Mouse (Mus musculus) MEL (cell line): Measurements from ENCODE around the gene Net1. TPM values are rescaled to one million over a fixed set of nuclear protein-coding genes. Genes with fewer than 3 reads are reported as not detected.

ENCODE experiments used
- DNase-seq: peaks from one replicate; pipeline ENCODE4 v3.0.0; 2011; ENCODE audit warnings: low read depth, low spot score
- H3K27ac ChIP-seq: 2 replicates; pipeline ENCODE4 v1.5.1; 2012; ENCODE audit warnings: low read depth, mild to moderate bottlenecking, control low read depth, low read length, moderate library complexity; ENCODE audit not compliant: control insufficient read depth
- H3K27me3 ChIP-seq, 2 experiments: fragments of 150-350 bp in 1 of 2; sonication (generic) in 1 of 2; 2 replicates each; pipeline ENCODE4 v1.6.1; 2012; ENCODE audit warnings: low read length in 2 of 2, mild to moderate bottlenecking in 2 of 2, improper control_type of control experiment in 1 of 2, moderate library complexity in 1 of 2; ENCODE audit not compliant: insufficient read depth in 2 of 2, control insufficient read depth in 1 of 2
- H3K36me3 ChIP-seq, 2 experiments: 2 replicates each; pipeline ENCODE4 v1.6.1; 2012 to 2014; ENCODE audit warnings: low read length in 2 of 2, improper control_type of control experiment in 1 of 2, inconsistent platforms in 1 of 2, mild to moderate bottlenecking in 1 of 2; ENCODE audit not compliant: insufficient read depth in 2 of 2, control insufficient read depth in 1 of 2
- H3K4me1 ChIP-seq, 2 experiments: fragments of 150-350 bp in 1 of 2; sonication (generic) in 1 of 2; 2 replicates each; pipeline ENCODE4 v1.6.1; 2012; ENCODE audit warnings: low read length in 2 of 2, improper control_type of control experiment in 1 of 2, mild to moderate bottlenecking in 1 of 2; ENCODE audit not compliant: insufficient read depth in 2 of 2, control insufficient read depth in 1 of 2
- H3K4me3 ChIP-seq, 2 experiments: fragments of 150-350 bp in 1 of 2; sonication (generic) in 1 of 2; 2 replicates each; pipeline ENCODE4 v1.5.1; 2012; ENCODE audit warnings: low read depth in 2 of 2, low read length in 2 of 2, mild to moderate bottlenecking in 2 of 2, moderate library complexity in 2 of 2, control low read depth in 1 of 2, improper control_type of control experiment in 1 of 2; ENCODE audit not compliant: control insufficient read depth in 1 of 2, insufficient read depth in 1 of 2
- H3K79me2 ChIP-seq: 2 replicates; pipeline ENCODE4 v1.6.1; 2012; ENCODE audit warnings: mild to moderate bottlenecking, low read length, moderate library complexity; ENCODE audit not compliant: control insufficient read depth, poor library complexity, insufficient read depth
- H3K9ac ChIP-seq: 2 replicates; pipeline ENCODE4 v1.6.1; 2012; ENCODE audit warnings: low read depth, mild to moderate bottlenecking, control low read depth, low read length, moderate library complexity; ENCODE audit not compliant: control insufficient read depth, poor library complexity, severe bottlenecking
- H3K9me3 ChIP-seq: fragments of 150-350 bp; sonication (generic); replicated peaks from 2 replicates; pipeline ENCODE4 v1.6.1; 2012; ENCODE audit warnings: mild to moderate bottlenecking, low read length, improper control_type of control experiment, moderate library complexity; ENCODE audit not compliant: insufficient read depth
- CHD1 ChIP-seq: IDR thresholded peaks from 2 replicates; pipeline ENCODE4 v1.6.1; 2012; ENCODE audit warnings: low read depth, mild to moderate bottlenecking, inconsistent platforms, low read length, improper control_type of control experiment
- CHD2 ChIP-seq: IDR thresholded peaks from 2 replicates; pipeline ENCODE4 v1.6.1; 2011; ENCODE audit warnings: low read length, improper control_type of control experiment
- CTCF ChIP-seq, 3 experiments: IDR thresholded peaks in 2 of 3; conservative IDR thresholded peaks in 1 of 3; 2 replicates each; pipeline ENCODE4 v1.5.1; 2011 to 2012; ENCODE audit warnings: low read length in 3 of 3, low read depth in 2 of 3, mild to moderate bottlenecking in 2 of 3, improper control_type of control experiment in 1 of 3, inconsistent platforms in 1 of 3, mixed read lengths in 1 of 3, moderate library complexity in 1 of 3; ENCODE audit not compliant: control insufficient read depth in 1 of 3, insufficient read depth in 1 of 3, poor library complexity in 1 of 3, severe bottlenecking in 1 of 3
- ELF1 ChIP-seq: IDR thresholded peaks from 2 replicates; pipeline ENCODE4 v1.6.1; 2014; ENCODE audit warnings: low read depth, mild to moderate bottlenecking, inconsistent platforms, low read length, improper control_type of control experiment, moderate library complexity
- EP300 ChIP-seq, 2 experiments: IDR thresholded peaks; 2 replicates each; pipeline ENCODE4 v1.6.1; 2011; ENCODE audit warnings: improper control_type of control experiment in 2 of 2, low read length in 2 of 2, low read depth in 1 of 2, mild to moderate bottlenecking in 1 of 2
- ETS1 ChIP-seq: IDR thresholded peaks from 2 replicates; pipeline ENCODE4 v1.6.1; 2012; ENCODE audit warnings: low read depth, mild to moderate bottlenecking, inconsistent platforms, low read length, improper control_type of control experiment, moderate library complexity
- GABPA ChIP-seq: IDR thresholded peaks from 2 replicates; pipeline ENCODE4 v1.6.1; 2012; ENCODE audit warnings: low read depth, mild to moderate bottlenecking, inconsistent platforms, low read length, improper control_type of control experiment, moderate library complexity
- GATA1 ChIP-seq: IDR thresholded peaks from 2 replicates; pipeline ENCODE4 v1.6.1; 2011; ENCODE audit warnings: low read depth, low read length, improper control_type of control experiment
- HCFC1 ChIP-seq: IDR thresholded peaks from 2 replicates; pipeline ENCODE4 v1.6.1; 2012; ENCODE audit warnings: low read depth, mild to moderate bottlenecking, inconsistent platforms, low read length, improper control_type of control experiment, moderate library complexity
- JUND ChIP-seq: IDR thresholded peaks from 2 replicates; pipeline ENCODE4 v1.6.1; 2011; ENCODE audit warnings: low read depth, mild to moderate bottlenecking, improper control_type of control experiment, low read length
- MAFK ChIP-seq: IDR thresholded peaks from 2 replicates; pipeline ENCODE4 v1.6.1; 2011; ENCODE audit warnings: low read depth, mild to moderate bottlenecking, low read length, improper control_type of control experiment, borderline replicate concordance
- MYC ChIP-seq: IDR thresholded peaks from 2 replicates; pipeline ENCODE4 v1.6.1; 2011; ENCODE audit warnings: low read depth, mild to moderate bottlenecking, low read length, improper control_type of control experiment, moderate library complexity
- POLR2AphosphoS5 ChIP-seq: IDR thresholded peaks from 2 replicates; pipeline ENCODE4 v1.6.1; 2012; ENCODE audit warnings: low read depth, borderline replicate concordance, mild to moderate bottlenecking, inconsistent platforms, low read length, moderate library complexity, mixed read lengths
- RAD21 ChIP-seq: IDR thresholded peaks from 2 replicates; pipeline ENCODE4 v1.6.1; 2011; ENCODE audit warnings: mild to moderate bottlenecking, low read depth, low read length, improper control_type of control experiment
- SIN3A ChIP-seq: IDR thresholded peaks from 2 replicates; pipeline ENCODE4 v1.6.1; 2012; ENCODE audit warnings: low read length, improper control_type of control experiment, inconsistent platforms
- UBTF ChIP-seq: IDR thresholded peaks from 2 replicates; pipeline ENCODE4 v1.6.1; 2012; ENCODE audit warnings: low read depth, mild to moderate bottlenecking, inconsistent platforms, low read length, improper control_type of control experiment, moderate library complexity, borderline replicate concordance; ENCODE audit not compliant: insufficient read depth
- ZC3H11A ChIP-seq: IDR thresholded peaks from 2 replicates; pipeline ENCODE4 v1.6.1; 2012; ENCODE audit warnings: low read depth, mild to moderate bottlenecking, inconsistent platforms, low read length, improper control_type of control experiment
- ZKSCAN1 ChIP-seq: IDR thresholded peaks from 2 replicates; pipeline ENCODE4 v1.6.1; 2012; ENCODE audit warnings: low read depth, mild to moderate bottlenecking, inconsistent platforms, low read length, improper control_type of control experiment, moderate library complexity
- ZMIZ1 ChIP-seq: IDR thresholded peaks from 2 replicates; pipeline ENCODE4 v1.6.1; 2012; ENCODE audit warnings: low read depth, mild to moderate bottlenecking, inconsistent platforms, low read length, improper control_type of control experiment, moderate library complexity
- polyA plus RNA-seq, 2 experiments: library from polyadenylated mRNA; stranded (reverse) in 1 of 2; unstranded in 1 of 2; fragments of >175 nt in 1 of 2; fragments of >200 nt in 1 of 2; gene quantifications; 2 replicates each; pipeline versions ENCODE4 v1.2.1 to v1.2.4; 2012; ENCODE audit warnings: low replicate concordance in 2 of 2, low read depth in 1 of 2; ENCODE audit not compliant: insufficient read length in 2 of 2, insufficient read depth in 1 of 2, missing spikeins in 1 of 2
- total RNA-seq: library from RNA; depleted of rRNA; stranded (reverse); fragments of 300-350 nt; gene quantifications from 2 replicates; pipeline ENCODE4 v1.2.3, GENCODE M21; 2012

The Net1 gene
- total and polyA plus RNA-seq, 3 experiments = 29.8 to 125 (median 63.2) TPM

- TF ChIP-seq RAD21 (no peak), MAFK (no peak), ZKSCAN1 (no peak), EP300 (IDR thresholded peaks at IDR 0.05; ENCODE audit: low read depth in 1 of 2, low read length in 2 of 2) (no peak), ZMIZ1 (no peak), ELF1 (no peak), GATA1 (no peak), SIN3A (no peak)
- TF ChIP-seq, all 39 proteins: peak for 0
- Histone ChIP-seq H3K4me3 (no peak overlapping the region), H3K9me3 (no peaks in the 10 kb centered on the region), H3K27me3 (no peaks in the 10 kb centered on the region), H3K4me1 (peaks cover 0 to under 1% of the 10 kb centered on the region in 2 experiments; a peak in 3 of 4 replicates), H3K79me2 (no peaks in the 10 kb centered on the region), H3K36me3 (peaks cover 2 to 3% of the 10 kb centered on the region in 2 experiments), H3K9ac (no peak overlapping the region), H3K27ac (no peak overlapping the region)
- DNase-seq = no peak
Observed at GRCm38 (mm10) chr13:3908262-3908661, 9.8 kb downstream of the Net1 start.

GRCm38 (mm10) chr13:3907151-3907696 is 10.8 kb downstream of the Net1 start:
- Histone ChIP-seq H3K4me3 (no peak overlapping the region), H3K9ac (no peak overlapping the region), H3K36me3 (peaks cover 2 to 3% of the 10 kb centered on the region in 2 experiments), H3K27ac (no peak overlapping the region), H3K79me2 (no peaks in the 10 kb centered on the region), H3K4me1 (no peaks in the 10 kb centered on the region; a peak in 2 of 4 replicates), H3K9me3 (no peaks in the 10 kb centered on the region), H3K27me3 (no peaks in the 10 kb centered on the region)
- DNase-seq = no peak
- peak; percentile 53; the same call in 1 of the 2 replicates for TF ChIP-seq JUND
- TF ChIP-seq GABPA = no peak
- TF ChIP-seq ETS1 = no peak
- no peak for TF ChIP-seq CHD2
- TF ChIP-seq ZC3H11A = no peak

- Histone ChIP-seq H3K79me2 (no peaks in the 10 kb centered on the region), H3K4me3 (no peak overlapping the region), H3K9me3 (no peaks in the 10 kb centered on the region), H3K27ac (no peak overlapping the region), H3K4me1 (no peaks in the 10 kb centered on the region), H3K9ac (no peak overlapping the region), H3K27me3 (no peaks in the 10 kb centered on the region), H3K36me3 (no peaks in the 10 kb centered on the region; a peak in 1 of 4 replicates)
- TF ChIP-seq POLR2AphosphoS5 = no peak
- no peak for TF ChIP-seq RAD21
- TF ChIP-seq ETS1 = no peak
- no peak for TF ChIP-seq JUND
- no peak for TF ChIP-seq ZMIZ1
- TF ChIP-seq CTCF (IDR thresholded peaks at IDR 0.05 in 2 of 3, conservative IDR thresholded peaks at IDR 0.05 in 1 of 3; ENCODE audit: control insufficient read depth in 1 of 3, insufficient read depth in 1 of 3, low read depth in 2 of 3, low read length in 3 of 3, poor library complexity in 1 of 3, severe bottlenecking in 1 of 3) = no peak
- TF ChIP-seq CHD1 = no peak
- TF ChIP-seq MAFK = no peak
- TF ChIP-seq UBTF = no peak
- no peak for TF ChIP-seq HCFC1
- no peak for TF ChIP-seq MYC
- no peak for DNase-seq
Observed at GRCm38 (mm10) chr13:3899301-3899700, 18.7 kb downstream of the Net1 start.
